Comparison of ENCODE assay signal across 18 mouse cellular contexts in the genomic region with DNA sequence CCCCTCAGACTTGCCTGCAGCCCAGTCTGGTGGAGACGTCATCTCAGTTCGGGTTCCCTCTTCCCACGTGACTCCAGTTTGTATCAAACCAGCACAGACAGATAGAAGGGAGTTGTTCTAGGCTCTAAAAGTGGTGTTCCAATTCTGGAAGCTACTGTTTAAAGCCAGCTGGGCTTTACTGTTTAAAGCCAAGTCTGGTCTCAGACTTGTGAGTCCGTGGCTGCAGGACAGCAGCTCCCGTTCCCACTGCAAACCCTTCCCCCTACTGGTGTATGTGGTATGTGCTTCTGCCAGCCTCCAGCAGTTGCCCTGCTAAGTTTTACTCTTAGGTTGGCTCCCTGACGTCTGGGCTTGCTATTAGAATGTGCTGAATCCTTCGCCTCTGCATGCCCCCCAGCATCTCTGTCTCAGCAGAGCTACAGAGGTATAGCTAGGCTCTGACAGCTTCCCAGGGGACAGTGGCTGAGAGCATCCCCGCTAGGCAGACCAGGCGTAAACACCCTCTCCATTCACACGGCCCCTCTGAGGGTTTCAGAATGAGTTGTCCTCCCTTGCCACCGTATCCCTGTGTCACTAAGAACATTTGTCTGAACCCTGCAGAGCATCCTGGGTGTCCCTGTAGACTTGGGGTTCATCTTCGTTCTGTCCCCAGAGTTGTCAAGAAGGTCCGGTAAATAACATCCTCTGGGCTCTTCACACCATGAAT. TPM values are rescaled to one million over a fixed set of nuclear protein-coding genes. Genes with fewer than 3 reads are reported as not detected.
DNase-seq lines count a peak whose midpoint lies in the region; ATAC-seq and TF ChIP-seq lines count a peak whose summit lies in the region.
"Had no signal": no experiment of that assay in that cellular context is flagged by ENCODE, and none has a peak within 500 bp of the region (broad histone marks: within the 10 kb centered on the region; RNA-seq: fewer than 3 reads in every experiment).

No protein-coding gene starts in this region.

- peak; percentile 17; the same call in 1 of the 2 replicates for TF ChIP-seq CTCF in kidney, postnatal 0 days (IDR thresholded peaks at IDR 0.05; ENCODE audit: low read depth)
- peak; percentile 47 for TF ChIP-seq CTCF in midbrain, postnatal 0 days (IDR thresholded peaks at IDR 0.05)
- 0 out of 2 replicates have a peak, but pooled peaks have one; percentile 4 for TF ChIP-seq CTCF in small intestine, adult 2 months (IDR thresholded peaks at IDR 0.05; ENCODE audit: extremely low read depth, insufficient read length, insufficient replicate concordance, low read depth, low read length)

- H3K36me3 ChIP-seq in embryonic facial prominence, embryonic 14.5 days (ENCODE audit: control insufficient read depth, insufficient read depth, low read length): peaks cover 37% of the 10 kb centered on the region
- H3K36me3 ChIP-seq in embryonic facial prominence, embryonic 10.5 days (replicated peaks): peaks cover 70% of the 10 kb centered on the region
- peaks cover 23% of the 10 kb centered on the region for H3K36me3 ChIP-seq in kidney, postnatal 0 days (ENCODE audit: insufficient read depth, low read length)
- H3K36me3 ChIP-seq in midbrain, postnatal 0 days (ENCODE audit: insufficient read depth, low read length): peaks cover 19% of the 10 kb centered on the region
- peaks cover 3% of the 10 kb centered on the region; the same call in 1 of the 2 replicates for H3K36me3 ChIP-seq in midbrain, embryonic 11.5 days (ENCODE audit: control insufficient read depth, insufficient read depth, low read length)
- H3K36me3 ChIP-seq in small intestine, adult 2 months (ENCODE audit: control insufficient read depth, insufficient read depth, low read length): peaks cover 64% of the 10 kb centered on the region

- no peaks in the 10 kb centered on the region for H3K27me3 ChIP-seq in embryonic facial prominence, embryonic 14.5 days (replicated peaks; ENCODE audit: control insufficient read depth, insufficient read depth, low read length)
- H3K27me3 ChIP-seq in embryonic facial prominence, embryonic 10.5 days (replicated peaks; ENCODE audit: low read depth, poor library complexity, severe bottlenecking): no peaks in the 10 kb centered on the region
- no peaks in the 10 kb centered on the region for H3K27me3 ChIP-seq in kidney, postnatal 0 days (ENCODE audit: insufficient read depth, low read length)
- H3K27me3 ChIP-seq in midbrain, postnatal 0 days (ENCODE audit: insufficient read depth, low read length): no peaks in the 10 kb centered on the region
- no peaks in the 10 kb centered on the region for H3K27me3 ChIP-seq in midbrain, embryonic 11.5 days (ENCODE audit: control insufficient read depth, insufficient read depth, low read length)
- no peaks in the 10 kb centered on the region for H3K27me3 ChIP-seq in small intestine, adult 2 months (ENCODE audit: control insufficient read depth, insufficient read depth, low read length)
- H3K27me3 ChIP-seq: hindbrain, embryonic 15.5 days; lung, embryonic 15.5 days had no signal

- H3K9me3 ChIP-seq in embryonic facial prominence, embryonic 14.5 days (ENCODE audit: control insufficient read depth, low read length): no peaks in the 10 kb centered on the region
- no peaks in the 10 kb centered on the region for H3K9me3 ChIP-seq in embryonic facial prominence, embryonic 10.5 days
- no peaks in the 10 kb centered on the region for H3K9me3 ChIP-seq in kidney, postnatal 0 days (replicated peaks; ENCODE audit: low read length)
- no peaks in the 10 kb centered on the region for H3K9me3 ChIP-seq in midbrain, postnatal 0 days (ENCODE audit: low read length)
- H3K9me3 ChIP-seq in midbrain, embryonic 11.5 days (ENCODE audit: control insufficient read depth, low read length): no peaks in the 10 kb centered on the region
- H3K9me3 ChIP-seq: forebrain, embryonic 10.5 days; hindbrain, embryonic 15.5 days; lung, embryonic 15.5 days had no signal

- ATAC-seq in embryonic facial prominence, embryonic 14.5 days (ENCODE audit: low read depth): peak; percentile 30; the same call in 1 of the 2 replicates
- ATAC-seq in kidney, postnatal 0 days (replicated peaks; ENCODE audit: low FRiP score, low read depth): no peak
- no peak for ATAC-seq in midbrain, postnatal 0 days (ENCODE audit: low FRiP score)
- no peak for ATAC-seq in midbrain, embryonic 11.5 days (ENCODE audit: low FRiP score)
- no peak for ATAC-seq in erythroid progenitor cell, adult 5-6 weeks (replicated peaks; ENCODE audit: low FRiP score, poor library complexity, severe bottlenecking)
- ATAC-seq: activated CD4-positive, CD25-positive, alpha-beta regulatory T cell, adult 4 months had no signal

- DNase-seq in embryonic facial prominence, embryonic 14.5 days (ENCODE audit: low spot score): no peak
- no peak for DNase-seq in embryonic facial prominence, embryonic 10.5 days (ENCODE audit: low spot score)
- DNase-seq in kidney, postnatal 0 days (ENCODE audit: low spot score): no peak
- no peak for DNase-seq in kidney, postnatal 25 days
- DNase-seq in midbrain, postnatal 0 days (ENCODE audit: low spot score): peak; percentile 46
- DNase-seq in midbrain, embryonic 11.5 days (ENCODE audit: low spot score, missing footprints): no peak
- DNase-seq: cerebellum, adult 11 months; cerebellum, postnatal 25 days; kidney, adult 8-10 months had no signal

- no peak overlapping the region for H3K9ac ChIP-seq in embryonic facial prominence, embryonic 14.5 days (ENCODE audit: low read depth, low read length)
- H3K9ac ChIP-seq in kidney, postnatal 0 days (ENCODE audit: low read depth, low read length): no peak overlapping the region
- 0 out of 2 replicates have a peak overlapping the region, but pooled peaks have one; percentile 24 for H3K9ac ChIP-seq in midbrain, postnatal 0 days (replicated peaks; ENCODE audit: low read length, poor library complexity, severe bottlenecking)
- H3K9ac ChIP-seq in midbrain, embryonic 11.5 days (ENCODE audit: low read length): no peak overlapping the region
- H3K9ac ChIP-seq: hindbrain, embryonic 15.5 days; lung, embryonic 15.5 days had no signal

- 76% methylated on average over 13 of the region's 13 CpGs for WGBS in embryonic facial prominence, embryonic 14.5 days
- 81% methylated on average over 13 of the region's 13 CpGs for WGBS in embryonic facial prominence, embryonic 10.5 days
- WGBS in kidney, postnatal 0 days: 81% methylated on average over 13 of the region's 13 CpGs
- 57% methylated on average over 13 of the region's 13 CpGs for WGBS in midbrain, postnatal 0 days
- 79% methylated on average over 13 of the region's 13 CpGs for WGBS in midbrain, embryonic 11.5 days
- 86% methylated on average over 13 of the region's 13 CpGs for WGBS in small intestine, adult 2 months

- TF ChIP-seq POLR2A in small intestine, adult 2 months (IDR thresholded peaks at IDR 0.05; ENCODE audit: low read depth, low read length): no peak

- no peaks in the 10 kb centered on the region for H3K4me1 ChIP-seq in embryonic facial prominence, embryonic 14.5 days (ENCODE audit: control insufficient read depth, insufficient read depth, low read length)
- H3K4me1 ChIP-seq in embryonic facial prominence, embryonic 10.5 days: no peaks in the 10 kb centered on the region
- H3K4me1 ChIP-seq in kidney, postnatal 0 days (replicated peaks; ENCODE audit: insufficient read depth, low read length): no peaks in the 10 kb centered on the region
- H3K4me1 ChIP-seq in midbrain, postnatal 0 days (ENCODE audit: insufficient read depth, low read length): no peaks in the 10 kb centered on the region; the same call in 1 of the 2 replicates
- no peaks in the 10 kb centered on the region for H3K4me1 ChIP-seq in midbrain, embryonic 11.5 days (ENCODE audit: control insufficient read depth, insufficient read depth, low read length)
- no peaks in the 10 kb centered on the region for H3K4me1 ChIP-seq in small intestine, adult 2 months (ENCODE audit: control insufficient read depth, insufficient read depth, insufficient read length, low read length)
- H3K4me1 ChIP-seq: lung, embryonic 15.5 days had no signal

- no peak overlapping the region for H3K27ac ChIP-seq in embryonic facial prominence, embryonic 14.5 days (replicated peaks; ENCODE audit: low read depth, low read length)
- H3K27ac ChIP-seq in embryonic facial prominence, embryonic 10.5 days (replicated peaks): no peak overlapping the region
- H3K27ac ChIP-seq in kidney, postnatal 0 days: no peak overlapping the region
- H3K27ac ChIP-seq in midbrain, postnatal 0 days (ENCODE audit: low read depth, low read length): 0 out of 2 replicates have a peak overlapping the region, but pooled peaks have one; percentile 18
- H3K27ac ChIP-seq in midbrain, embryonic 11.5 days (ENCODE audit: low read depth, low read length): no peak overlapping the region
- H3K27ac ChIP-seq in small intestine, adult 2 months (ENCODE audit: insufficient read depth, low read depth, low read length): no peak overlapping the region
- H3K27ac ChIP-seq: forebrain, embryonic 10.5 days; hindbrain, embryonic 15.5 days; lung, embryonic 15.5 days had no signal

- H3K4me2 ChIP-seq in embryonic facial prominence, embryonic 14.5 days (ENCODE audit: low read depth, low read length): no peak overlapping the region
- H3K4me2 ChIP-seq in kidney, postnatal 0 days (ENCODE audit: low read length): no peak overlapping the region
- no peak overlapping the region for H3K4me2 ChIP-seq in midbrain, postnatal 0 days (ENCODE audit: low read depth, low read length, poor library complexity, severe bottlenecking)
- H3K4me2 ChIP-seq in midbrain, embryonic 11.5 days: no peak overlapping the region
- H3K4me2 ChIP-seq: hindbrain, embryonic 15.5 days; liver, embryonic 11.5 days; lung, embryonic 15.5 days had no signal

- H3K4me3 ChIP-seq in embryonic facial prominence, embryonic 14.5 days (ENCODE audit: low read depth, low read length): no peak overlapping the region
- H3K4me3 ChIP-seq in embryonic facial prominence, embryonic 10.5 days: no peak overlapping the region
- no peak overlapping the region for H3K4me3 ChIP-seq in kidney, postnatal 0 days (replicated peaks; ENCODE audit: low read depth, low read length)
- no peak overlapping the region for H3K4me3 ChIP-seq in midbrain, postnatal 0 days (ENCODE audit: low read depth, low read length)
- H3K4me3 ChIP-seq in midbrain, embryonic 11.5 days (ENCODE audit: low read depth, low read length): no peak overlapping the region
- H3K4me3 ChIP-seq in small intestine, adult 2 months (ENCODE audit: low read depth, low read length): no peak overlapping the region
- H3K4me3 ChIP-seq: forebrain, embryonic 10.5 days; hindbrain, embryonic 15.5 days; lung, embryonic 15.5 days had no signal

RNA-seq across cellular contexts. Expression of a gene that starts 39.6 kb away (rescaled TPM):
- 2.5 and 3.4 TPM in 2 replicates for polyA plus RNA-seq in embryonic facial prominence, embryonic 14.5 days (2014; fragmentation: Nextera tagmentation; extraction: Ambion mirVana)
- polyA plus RNA-seq in embryonic facial prominence, embryonic 10.5 days (2016; fragmentation: Nextera tagmentation; extraction: Ambion mirVana): 1.1 and 1.5 TPM in 2 replicates
- 0.32 and 0.38 TPM in 2 replicates for polyA plus RNA-seq in kidney, postnatal 0 days (2015; fragmentation: Nextera tagmentation; extraction: Ambion mirVana)
- total RNA-seq in midbrain, postnatal 0 days (2014; rRNA removed): 7.4 and 8.4 TPM in 2 replicates
- polyA plus RNA-seq in midbrain, postnatal 0 days (2015; fragmentation: Nextera tagmentation; extraction: Ambion mirVana): 7.4 and 10.6 TPM in 2 replicates
- polyA plus RNA-seq in midbrain, embryonic 11.5 days (2014; fragmentation: Nextera tagmentation; extraction: Ambion mirVana): 0.52 and 0.63 TPM in 2 replicates
- polyA plus RNA-seq in small intestine, adult 2 months (2012; rRNA removed): not detected in 2 replicates
- not detected in 2 replicates for total RNA-seq in erythroid progenitor cell, adult 5-6 weeks (2015; ENCODE audit: low replicate concordance)
- total RNA-seq in erythroid progenitor cell, adult 5-6 weeks (2017; ENCODE audit: low replicate concordance): not detected in 2 replicates
- total RNA-seq: granulocyte monocyte progenitor cell, adult 5-6 weeks had no signal
- polyA plus RNA-seq: heart, postnatal 0 days had no signal

RNA-seq across cellular contexts. Expression of a gene that starts 44.5 kb away (rescaled TPM):
- 8.2 and 8.3 TPM in 2 replicates for polyA plus RNA-seq in embryonic facial prominence, embryonic 14.5 days (2014; fragmentation: Nextera tagmentation; extraction: Ambion mirVana)
- polyA plus RNA-seq in embryonic facial prominence, embryonic 10.5 days (2016; fragmentation: Nextera tagmentation; extraction: Ambion mirVana): 20.0 TPM in 2 replicates
- polyA plus RNA-seq in kidney, postnatal 0 days (2015; fragmentation: Nextera tagmentation; extraction: Ambion mirVana): 3.1 and 4.2 TPM in 2 replicates
- 1.2 and 4.4 TPM in 2 replicates for total RNA-seq in midbrain, postnatal 0 days (2014; rRNA removed)
- polyA plus RNA-seq in midbrain, postnatal 0 days (2015; fragmentation: Nextera tagmentation; extraction: Ambion mirVana): 0.66 and 1.1 TPM in 2 replicates
- 18.7 and 20.2 TPM in 2 replicates for polyA plus RNA-seq in midbrain, embryonic 11.5 days (2014; fragmentation: Nextera tagmentation; extraction: Ambion mirVana)
- 0.80 and 1.8 TPM in 2 replicates for polyA plus RNA-seq in small intestine, adult 2 months (2012; rRNA removed)
- 17.3 and 20.1 TPM in 2 replicates for total RNA-seq in erythroid progenitor cell, adult 5-6 weeks (2015; ENCODE audit: low replicate concordance)
- total RNA-seq in erythroid progenitor cell, adult 5-6 weeks (2017; ENCODE audit: low replicate concordance): 30.4 and 63.0 TPM in 2 replicates
